Mouse (Mus musculus): ENCODE measurements around the gene Usp30. TPM values are rescaled to one million over a fixed set of nuclear protein-coding genes. Genes with fewer than 3 reads are reported as not detected.

The Usp30 gene
- total RNA-seq, 2 experiments from 2014 or later = 25.3 to 32.8 TPM

DNA sequence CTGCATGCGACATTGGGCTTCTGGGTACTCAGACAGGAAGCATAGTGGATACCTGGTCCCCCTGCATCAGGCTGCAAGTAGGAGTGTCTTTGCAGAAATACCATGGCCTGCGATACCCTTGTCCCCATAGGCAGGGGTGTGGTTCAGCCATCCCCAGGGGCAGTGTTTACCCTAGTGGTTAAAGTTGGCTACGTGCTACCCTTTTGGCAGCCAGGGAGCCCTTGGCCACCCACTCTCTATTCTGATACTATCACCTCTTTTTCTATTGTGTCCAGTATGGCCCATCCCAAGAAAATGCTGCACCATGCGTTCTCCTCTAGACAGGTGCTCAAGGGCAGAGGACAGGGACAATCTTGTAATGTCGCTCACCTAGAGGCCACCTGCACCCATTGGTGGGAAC, 89.5 kb downstream of the Usp30 start:
- no peak for DNase-seq (ENCODE audit: low spot score in 2 of 2)

GRCm38 (mm10) chr5:114155168-114155933, 90.1 kb downstream of the Usp30 start:
- DNase-seq (ENCODE audit: low spot score in 2 of 2) = no peak

DNA sequence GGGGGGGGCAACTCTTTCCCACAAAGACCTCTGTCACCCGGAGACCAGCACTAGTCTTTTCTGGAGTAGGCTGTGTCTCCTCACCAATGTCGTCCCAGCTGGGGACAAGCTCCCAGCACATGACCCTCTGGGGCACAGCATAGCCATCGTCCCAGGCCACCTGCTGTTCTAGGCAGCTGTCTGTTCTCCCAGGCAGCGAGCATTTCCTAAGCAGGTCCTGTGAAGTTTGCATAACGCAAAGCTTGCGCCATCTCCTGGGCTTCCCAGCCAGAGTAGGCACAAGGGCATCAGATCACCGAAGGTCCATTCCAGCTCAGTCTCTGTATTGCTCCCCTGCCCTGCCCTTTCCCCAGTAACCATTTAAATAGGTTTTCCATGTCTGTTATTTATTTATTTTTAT, 92.0 kb downstream of the Usp30 start:
- DNase-seq (ENCODE audit: low spot score in 2 of 2) = no peak

DNA sequence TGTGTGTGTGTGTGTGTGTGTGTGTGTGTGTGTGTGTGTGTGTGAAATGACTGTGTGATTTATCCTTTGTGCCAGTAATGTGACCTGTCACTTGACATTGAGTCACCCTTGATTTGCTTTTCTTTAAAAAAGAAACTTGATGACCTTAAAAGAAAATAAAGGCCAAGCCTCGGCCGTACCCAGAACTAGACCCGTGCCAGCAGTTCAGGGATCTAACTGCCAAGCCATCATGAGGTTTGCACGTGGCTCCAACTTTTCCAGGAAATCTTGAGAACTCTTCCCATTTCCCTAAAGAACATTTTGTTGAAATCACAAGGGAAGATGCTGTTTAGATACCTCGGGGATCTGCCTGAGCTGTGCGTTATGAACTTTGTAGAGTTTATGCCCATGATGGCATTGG, 96.2 kb downstream of the Usp30 start:
- no peak for DNase-seq (ENCODE audit: low spot score in 2 of 2)

- no peak for DNase-seq (ENCODE audit: low spot score in 2 of 2)
Measured at GRCm38 (mm10) chr5:114162106-114162815, 97.0 kb downstream of the Usp30 start.

- no peak for DNase-seq (ENCODE audit: low spot score in 2 of 2)
Measured at GRCm38 (mm10) chr5:114163117-114163696, 97.9 kb downstream of the Usp30 start.

- DNase-seq (ENCODE audit: low spot score in 2 of 2) = no peak
Measured at GRCm38 (mm10) chr5:114170345-114170744, 105.1 kb downstream of the Usp30 start.

GRCm38 (mm10) chr5:114172936-114173335, 107.7 kb downstream of the Usp30 start:
- no peak for DNase-seq (ENCODE audit: low spot score in 2 of 2)

DNA sequence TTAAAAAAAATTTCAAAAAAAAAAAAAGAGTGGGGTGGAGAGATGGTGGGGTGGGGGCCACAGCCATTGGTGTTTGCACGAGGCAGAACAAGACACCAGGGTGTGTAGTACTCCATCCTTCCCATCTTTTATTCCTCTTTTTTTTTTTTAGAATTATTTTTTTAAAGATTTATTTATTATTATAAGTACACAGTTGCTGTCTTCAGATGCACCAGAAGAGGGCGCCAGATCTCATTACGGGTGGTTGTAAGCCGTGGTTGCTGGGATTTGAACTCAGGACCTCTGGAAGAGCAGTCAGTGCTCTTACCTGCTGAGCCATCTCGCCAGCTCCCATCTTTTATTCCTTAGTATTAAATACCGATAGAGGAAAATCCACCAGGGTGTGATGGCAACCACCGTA, 108.2 kb downstream of the Usp30 start:
- no peak for DNase-seq (ENCODE audit: low spot score in 2 of 2)

GRCm38 (mm10) chr5:114173877-114174581, 108.8 kb downstream of the Usp30 start:
- DNase-seq (ENCODE audit: low spot score in 2 of 2) = no peak

Other genes with a start within 250 kb of the Usp30 start
- 10 to 100 TPM; 12.1 to 12.9 TPM for gene Selplg, start 232.8 kb upstream of the Usp30 start, total RNA-seq (2021)
- gene Coro1c, start 156.7 kb upstream of the Usp30 start, total RNA-seq (2021) = 100 to 1,000 TPM; 104 TPM
- gene Ssh1, start 71.6 kb upstream of the Usp30 start, total RNA-seq (2021) = 10 to 100 TPM; 25.7 to 27.1 TPM
- not detected for gene Dao, start 61.8 kb upstream of the Usp30 start, total RNA-seq (2021)
- gene Svop, start 26.1 kb downstream of the Usp30 start, total RNA-seq (2021) = 100 to 1,000 TPM; 134 to 141 TPM
- 1 to 10 TPM; 4.1 to 5.5 TPM for gene Alkbh2, start 62.8 kb downstream of the Usp30 start, total RNA-seq (2021)
- gene Ung, start 64.9 kb downstream of the Usp30 start, total RNA-seq (2021) = 1 to 10 TPM; 4.3 to 5.4 TPM
- gene Acacb, start 81.1 kb downstream of the Usp30 start, total RNA-seq (2021) = 1 to 10 TPM; 4.9 to 5.5 TPM
- not detected for gene Foxn4, start 208.3 kb downstream of the Usp30 start, total RNA-seq (2021)
- gene Myo1h, start 223.7 kb downstream of the Usp30 start, total RNA-seq (2021) = under 1 TPM; 0.62 to 0.67 TPM

Data from layer of hippocampus, postnatal 10 days (tissue).